Mouse (Mus musculus): ENCODE data around the gene 4933414I15Rik. TPM values are rescaled to one million over a fixed set of nuclear protein-coding genes. Genes with fewer than 3 reads are reported as not detected.
A peak's percentile ranks its signal among the peaks of the same experiment; 100 is the strongest.

Gene 4933414I15Rik
- total RNA-seq (2021), result not detected
- long read RNA-seq, experiment 1, result 0 reads
- long read RNA-seq, experiment 2, result 0 reads

DNA sequence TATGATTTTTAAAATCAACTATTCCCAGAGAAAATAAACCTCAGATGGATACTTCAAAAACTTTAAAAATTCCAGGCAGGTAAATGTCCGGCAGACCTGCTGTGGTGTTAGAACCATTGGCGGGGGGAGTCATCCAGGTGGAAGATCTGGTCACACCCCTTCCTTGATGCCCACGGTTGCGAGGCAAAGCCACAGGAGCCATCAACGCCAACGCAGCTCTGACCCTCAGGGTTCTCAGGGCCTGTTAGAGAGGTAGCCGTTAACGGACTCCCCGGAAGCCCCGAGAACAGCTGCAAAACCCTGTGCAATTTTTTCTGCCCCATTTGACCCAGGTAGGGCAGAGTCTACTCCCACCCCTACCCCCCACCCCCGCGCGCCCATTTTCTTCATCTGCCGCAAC, at the start of gene 4933414I15Rik:
Gene 4933414I15Rik, minus strand, starts transcription at position 260 of the 400 bp plus-strand sequence.
- no peak for DNase-seq (ENCODE audit: extremely low spot score in 1 of 2, low spot score in 2 of 2)
- TF ChIP-seq CTCF (IDR thresholded peaks at IDR 0.05), result no peak
- H3K4me3 ChIP-seq, result no peak within 1 kb of the TSS
- intact Hi-C loops (cut with DNase I), result loop anchor here (5.0 kb wide), 1 partner anchor 594 kb away; no protein-coding TSS in a partner anchor
- no peak within 1 kb of the TSS for H3K27ac ChIP-seq

DNA sequence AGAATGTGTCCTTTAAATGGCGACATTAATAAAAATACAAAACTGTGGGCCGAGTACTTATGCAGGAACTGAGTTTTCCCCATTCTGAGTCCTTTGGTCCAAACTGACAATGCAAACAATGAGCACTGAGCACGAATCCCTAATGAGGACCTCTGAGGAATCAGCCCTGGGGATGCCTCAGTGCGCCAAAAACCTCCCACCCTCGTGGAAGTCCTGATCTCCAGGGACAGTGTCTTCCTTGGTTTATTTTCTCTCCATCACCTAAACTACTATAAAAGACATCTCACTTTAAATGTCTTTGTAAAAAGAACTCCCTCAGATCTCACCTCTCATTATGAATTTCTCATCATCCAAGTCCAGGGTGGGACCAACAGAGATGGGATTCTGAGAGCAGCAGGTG, 38.1 kb upstream of the 4933414I15Rik start, which contains the start of gene Olfr1377:
Gene Olfr1377, plus strand, starts transcription at position 301 of the 400 bp plus-strand sequence.
- Histone ChIP-seq H3K27ac (no peak within 1 kb of the TSS), H3K4me3 (no peak within 1 kb of the TSS)
- no peak for DNase-seq (ENCODE audit: extremely low spot score in 1 of 2, low spot score in 2 of 2)
- TF ChIP-seq CTCF (IDR thresholded peaks at IDR 0.05), result no peak
- intact Hi-C loops (cut with DNase I), result no loop called here

DNA sequence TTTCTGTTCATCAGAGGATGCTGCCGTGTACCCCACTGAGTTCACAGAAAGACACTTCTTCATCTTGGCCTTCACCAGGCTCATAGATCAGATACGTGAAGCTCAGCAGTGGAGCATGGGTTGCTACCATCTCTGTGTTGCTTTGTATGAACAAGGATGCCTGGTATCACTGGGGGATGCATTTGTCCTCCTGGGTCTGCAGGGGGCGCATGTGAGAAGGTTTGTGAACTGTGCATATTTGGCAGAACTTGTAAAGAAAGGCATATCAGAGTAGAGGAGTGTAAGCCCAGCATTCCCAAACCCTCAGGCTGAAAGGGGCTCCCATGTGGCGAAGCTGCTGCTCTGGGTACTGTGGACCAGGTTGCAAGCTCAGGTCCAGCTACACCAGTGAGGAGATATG, 33.7 kb upstream of the 4933414I15Rik start:
- H3K4me3 ChIP-seq, result no peak overlapping the region
- intact Hi-C loops (cut with DNase I), result no loop called here
- TF ChIP-seq CTCF (IDR thresholded peaks at IDR 0.05), result no peak; the same call in 1 of the 2 replicates
- H3K27ac ChIP-seq, result no peak overlapping the region
- DNase-seq (ENCODE audit: extremely low spot score in 1 of 2, low spot score in 2 of 2), result no peak

DNA sequence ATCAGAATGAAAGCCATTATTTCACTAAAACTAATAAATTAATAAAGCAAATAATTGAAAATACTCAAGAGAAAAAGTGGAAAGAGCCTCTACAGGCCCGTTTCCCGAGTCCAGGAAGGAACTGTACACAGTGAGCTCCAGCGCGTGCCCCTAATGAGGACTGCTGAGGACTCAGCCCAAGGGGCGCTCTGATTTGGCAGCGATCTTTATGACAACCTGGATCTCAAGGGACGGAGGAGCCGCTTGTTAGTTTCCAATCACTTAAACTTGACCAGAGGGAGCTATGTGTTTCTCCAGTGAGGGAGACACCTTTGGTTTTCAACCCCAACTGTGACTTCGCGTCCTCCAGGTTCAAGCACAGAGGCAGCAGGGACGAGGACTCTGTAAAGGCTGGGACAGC, 22.7 kb upstream of the 4933414I15Rik start, which contains the start of gene Olfr1378:
Gene Olfr1378, plus strand, starts transcription at position 301 of the 400 bp plus-strand sequence.
- intact Hi-C loops (cut with DNase I), result no loop called here
- no peak for DNase-seq (ENCODE audit: extremely low spot score in 1 of 2, low spot score in 2 of 2)
- H3K27ac ChIP-seq, result no peak within 1 kb of the TSS
- H3K4me3 ChIP-seq, result no peak within 1 kb of the TSS
- TF ChIP-seq CTCF (IDR thresholded peaks at IDR 0.05), result no peak

- no peak overlapping the region for H3K27ac ChIP-seq
- no peak for DNase-seq (ENCODE audit: extremely low spot score in 1 of 2, low spot score in 2 of 2)
- intact Hi-C loops (cut with DNase I), result no loop called here
- TF ChIP-seq CTCF (IDR thresholded peaks at IDR 0.05), result no peak
- no peak overlapping the region for H3K4me3 ChIP-seq
These were observed 21.3 kb upstream of the 4933414I15Rik start for GRCm38 (mm10) chr11:50964886-50965285.

- Histone ChIP-seq H3K27ac (no peak within 1 kb of the TSS), H3K4me3 (no peak within 1 kb of the TSS)
- TF ChIP-seq CTCF (IDR thresholded peaks at IDR 0.05), result no peak
- DNase-seq (ENCODE audit: extremely low spot score in 1 of 2, low spot score in 2 of 2), result no peak
- intact Hi-C loops (cut with DNase I), result no loop called here
These were observed 10.1 kb upstream of the 4933414I15Rik start, which contains the start of gene Prop1 for GRCm38 (mm10) chr11:50953665-50954064. Gene Prop1, minus strand, starts transcription at chr11:50953765.

DNA sequence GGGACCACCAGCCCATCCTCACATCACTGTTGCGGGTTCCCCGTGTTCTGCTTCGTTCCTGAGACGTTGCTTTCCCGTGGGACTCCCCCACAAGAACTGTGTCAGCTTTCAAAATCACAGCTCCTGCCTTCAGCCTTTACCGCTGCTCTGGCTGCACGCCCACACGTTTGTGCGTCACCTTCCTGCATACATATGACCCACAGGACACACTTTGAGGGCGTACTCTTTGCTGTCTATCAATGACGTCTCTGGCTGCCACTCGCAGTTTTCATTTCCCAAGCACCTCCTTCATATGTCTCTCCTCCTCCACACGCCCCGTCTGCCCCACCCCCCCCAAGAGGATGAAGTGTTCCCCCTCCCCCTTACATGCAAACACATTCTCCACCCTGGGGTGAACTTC, 8.7 kb upstream of the 4933414I15Rik start:
- intact Hi-C loops (cut with DNase I), result no loop called here
- DNase-seq (ENCODE audit: extremely low spot score in 1 of 2, low spot score in 2 of 2), result peak; percentile 22 to 57
- TF ChIP-seq CTCF (IDR thresholded peaks at IDR 0.05), result no peak
- Histone ChIP-seq H3K27ac (no peak overlapping the region), H3K4me3 (no peak overlapping the region)

- intact Hi-C loops (cut with DNase I), result loop anchor here (5.0 kb wide), 1 partner anchor 595 kb away; no protein-coding TSS in a partner anchor
- H3K4me3 ChIP-seq, result no peak overlapping the region
- no peak for DNase-seq (ENCODE audit: extremely low spot score in 1 of 2, low spot score in 2 of 2)
- no peak for TF ChIP-seq CTCF (IDR thresholded peaks at IDR 0.05)
- H3K27ac ChIP-seq, result no peak overlapping the region
These were observed 1.2 kb downstream of the 4933414I15Rik start for GRCm38 (mm10) chr11:50942386-50942785.

DNA sequence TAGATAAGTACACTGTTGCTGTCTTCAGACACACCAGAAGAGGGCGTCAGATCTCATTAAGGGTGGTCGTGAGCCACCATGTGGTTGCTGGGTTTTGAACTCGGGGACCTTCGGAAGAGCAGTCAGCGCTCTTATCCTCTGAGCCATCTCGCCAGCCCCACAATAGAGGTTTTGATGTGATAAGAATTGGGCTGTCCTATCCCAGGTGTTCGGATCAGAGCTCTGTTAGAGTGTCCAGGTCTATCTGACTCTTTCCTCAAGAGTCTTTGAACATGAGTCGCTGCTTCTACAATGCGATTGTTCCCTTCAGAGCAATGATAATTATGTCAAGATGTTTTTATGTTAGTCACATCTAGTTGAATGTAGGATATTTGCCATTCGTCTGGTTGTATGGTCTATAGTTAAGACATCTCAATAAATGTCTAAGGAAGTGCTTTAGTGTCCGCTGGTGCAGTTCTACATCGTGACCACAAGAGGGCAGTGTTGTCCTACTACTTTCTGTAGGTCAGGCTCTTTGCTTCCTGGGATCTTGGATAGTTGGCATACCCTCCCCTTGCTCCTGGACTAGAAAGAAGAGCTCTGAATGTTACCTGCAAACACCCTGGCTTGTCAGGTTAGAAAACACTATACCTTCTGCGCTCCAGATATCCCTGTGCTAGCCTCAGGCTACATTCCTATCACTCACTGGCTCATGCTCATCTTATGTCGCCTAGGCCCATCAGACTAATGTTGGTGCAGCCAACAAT, 3.8 kb downstream of the 4933414I15Rik start:
- no peak overlapping the region for H3K4me3 ChIP-seq
- H3K27ac ChIP-seq, result no peak overlapping the region
- TF ChIP-seq CTCF (IDR thresholded peaks at IDR 0.05), result peak; percentile 84
- no peak for DNase-seq (ENCODE audit: extremely low spot score in 1 of 2, low spot score in 2 of 2)
- intact Hi-C loops (cut with DNase I), result loop anchor here (1.0 to 5.0 kb wide), 3 partner anchors 94 to 598 kb away; no protein-coding TSS in a partner anchor

DNA sequence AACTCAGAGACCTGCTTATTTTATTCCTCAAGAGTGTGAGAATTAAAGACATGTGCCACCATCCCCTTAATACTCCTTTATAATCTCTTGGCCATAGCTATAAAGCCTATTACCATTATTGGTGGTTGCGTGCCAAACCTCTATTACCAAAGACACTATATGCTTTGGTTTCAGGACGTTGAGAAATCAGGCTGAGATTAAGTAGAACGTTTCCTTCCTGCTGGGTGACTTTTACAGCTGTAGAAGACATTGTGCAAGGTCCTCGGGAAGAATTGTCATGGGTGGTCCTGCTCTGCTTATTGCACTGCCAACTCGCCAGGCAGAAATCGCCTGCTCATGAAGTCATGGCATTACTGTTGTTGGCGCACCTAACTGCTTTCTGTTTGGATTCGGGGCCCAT, 5.1 kb downstream of the 4933414I15Rik start:
- no peak overlapping the region for H3K27ac ChIP-seq
- no peak overlapping the region for H3K4me3 ChIP-seq
- no peak for DNase-seq (ENCODE audit: extremely low spot score in 1 of 2, low spot score in 2 of 2)
- TF ChIP-seq CTCF (IDR thresholded peaks at IDR 0.05), result no peak
- intact Hi-C loops (cut with DNase I), result no loop called here

DNA sequence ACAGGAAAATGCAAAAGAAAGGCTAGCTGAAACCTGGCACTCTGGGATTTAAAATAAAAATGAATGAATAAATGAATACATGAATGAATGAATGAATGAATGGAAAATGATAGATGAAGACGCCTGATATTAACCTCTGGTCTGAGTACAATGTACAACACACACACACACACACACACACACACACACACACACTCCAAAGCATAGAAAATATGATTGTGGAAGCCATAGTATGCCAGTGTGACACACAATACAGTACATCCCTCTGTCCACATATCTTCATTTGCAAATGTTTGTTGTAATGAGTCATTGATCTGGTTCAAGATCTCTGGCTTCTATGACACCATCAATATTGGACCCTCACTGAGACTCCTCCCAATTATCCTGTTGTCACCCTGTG, 11.5 kb downstream of the 4933414I15Rik start:
- TF ChIP-seq CTCF (IDR thresholded peaks at IDR 0.05), result no peak
- Histone ChIP-seq H3K4me3 (peak overlapping the region; percentile 67), H3K27ac (peak overlapping the region; percentile 94)
- intact Hi-C loops (cut with DNase I), result loop anchor here (5.0 kb wide), 2 partner anchors 45 to 105 kb away; partner anchors contain the start of genes Zfp354c and Zfp454
- DNase-seq (ENCODE audit: extremely low spot score in 1 of 2, low spot score in 2 of 2), result no peak

DNA sequence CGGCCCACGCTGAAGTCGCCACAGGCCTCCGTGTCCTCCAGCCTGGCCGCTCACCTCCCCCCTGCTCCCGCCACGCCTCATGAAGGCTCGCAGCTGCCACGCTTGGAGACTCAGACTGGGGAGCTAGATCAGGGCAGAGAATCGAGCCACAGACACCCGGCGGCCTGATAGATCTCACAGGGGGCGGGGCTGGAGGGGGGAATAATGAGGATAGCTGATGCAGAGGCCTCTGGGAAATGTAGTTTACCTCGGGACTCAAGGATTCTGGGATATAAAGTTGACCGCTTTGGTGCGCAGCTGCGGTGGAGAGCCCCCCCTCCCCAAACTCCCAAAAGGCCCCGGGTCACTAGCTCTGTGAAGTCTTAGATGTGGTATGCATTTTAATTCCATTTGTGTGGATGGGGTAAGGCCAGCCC, 12.1 kb downstream of the 4933414I15Rik start, which contains the start of gene Zfp354b:
Gene Zfp354b, minus strand, starts transcription at position 183 of the 416 bp plus-strand sequence.
- peak within 1 kb of the TSS; percentile 67 for H3K4me3 ChIP-seq
- intact Hi-C loops (cut with DNase I), result loop anchor here (1.0 to 5.0 kb wide), 4 partner anchors 15 to 131 kb away; partner anchors contain the start of genes Zfp2, Zfp354c and Zfp454
- peak; percentile 75 to 85 for DNase-seq (ENCODE audit: extremely low spot score in 1 of 2, low spot score in 2 of 2)
- H3K27ac ChIP-seq, result peak within 1 kb of the TSS; percentile 94
- no peak for TF ChIP-seq CTCF (IDR thresholded peaks at IDR 0.05)

Measured in left cerebral cortex, adult 2 months (tissue).